Mouse (Mus musculus): ENCODE results near the gene Gm21312. TPM values are rescaled to one million over a fixed set of nuclear protein-coding genes. Genes with fewer than 3 reads are reported as not detected.

The Gm21312 gene
- total and polyA plus RNA-seq, 3 experiments: not detected

DNA sequence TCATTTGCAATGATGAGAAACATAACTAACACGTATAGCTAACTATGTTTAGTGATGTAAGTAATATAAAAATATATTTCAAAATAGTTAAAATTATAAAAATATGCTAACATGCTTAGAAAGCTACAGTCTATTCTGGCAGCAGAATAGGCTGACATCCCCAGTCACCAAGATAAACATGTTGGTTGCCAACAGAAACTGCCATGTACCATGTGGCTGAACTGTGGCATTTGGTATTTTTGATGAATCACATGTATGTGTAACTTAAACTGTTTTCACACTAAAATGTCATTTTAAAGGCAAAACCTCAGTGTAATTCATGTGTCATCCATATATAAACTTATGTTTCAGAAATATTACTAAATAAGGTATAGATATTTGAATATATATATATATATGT lies 32.8 kb downstream of the Gm21312 start:
- H3K9ac ChIP-seq (ENCODE audit: control insufficient read depth, low read depth, low read length, poor library complexity, severe bottlenecking): no peak overlapping the region
- H3K79me2 ChIP-seq (ENCODE audit: control insufficient read depth, insufficient read depth, low read length, poor library complexity): no peaks in the 10 kb centered on the region
- no peaks in the 10 kb centered on the region for H3K36me3 ChIP-seq (ENCODE audit: control insufficient read depth in 1 of 2, insufficient read depth in 2 of 2, low read length in 2 of 2)
- H3K27me3 ChIP-seq (ENCODE audit: control insufficient read depth in 1 of 2, insufficient read depth in 2 of 2, low read length in 2 of 2): no peaks in the 10 kb centered on the region
- no peak overlapping the region for H3K4me3 ChIP-seq (ENCODE audit: control insufficient read depth in 1 of 2, insufficient read depth in 1 of 2, low read depth in 2 of 2, low read length in 2 of 2)
- H3K27ac ChIP-seq (ENCODE audit: control insufficient read depth, low read depth, low read length): no peak overlapping the region
- no peak for DNase-seq (ENCODE audit: low read depth, low spot score)
- no peaks in the 10 kb centered on the region for H3K4me1 ChIP-seq (ENCODE audit: control insufficient read depth in 1 of 2, insufficient read depth in 2 of 2, low read length in 2 of 2)
- no peaks in the 10 kb centered on the region for H3K9me3 ChIP-seq (replicated peaks; ENCODE audit: insufficient read depth, low read length)
- TF ChIP-seq POLR2AphosphoS2 (IDR thresholded peaks at IDR 0.05; ENCODE audit: low read length): no peak
- no peak for TF ChIP-seq MYC (IDR thresholded peaks at IDR 0.05; ENCODE audit: low read depth, low read length)
- TF ChIP-seq POLR2AphosphoS5 (IDR thresholded peaks at IDR 0.05; ENCODE audit: borderline replicate concordance, low read depth, low read length): no peak
- TF ChIP-seq ZMIZ1 (IDR thresholded peaks at IDR 0.05; ENCODE audit: low read depth, low read length): no peak
- TF ChIP-seq ZNF384 (IDR thresholded peaks at IDR 0.05; ENCODE audit: low read depth, low read length): no peak
- TF ChIP-seq JUND (IDR thresholded peaks at IDR 0.05; ENCODE audit: low read depth, low read length): no peak
- no peak for TF ChIP-seq HCFC1 (IDR thresholded peaks at IDR 0.05; ENCODE audit: low read depth, low read length)
- no peak for TF ChIP-seq MXI1 (IDR thresholded peaks at IDR 0.05; ENCODE audit: low read depth, low read length)
- no peak for TF ChIP-seq MAX (IDR thresholded peaks at IDR 0.05; ENCODE audit: low read length)
- no peak for TF ChIP-seq MAFK (IDR thresholded peaks at IDR 0.05; ENCODE audit: borderline replicate concordance, low read depth, low read length)
- TF ChIP-seq USF1 (IDR thresholded peaks at IDR 0.05; ENCODE audit: low read depth, low read length): no peak
- TF ChIP-seq USF2 (IDR thresholded peaks at IDR 0.05; ENCODE audit: borderline replicate concordance in 1 of 2, insufficient read depth in 1 of 2, low read depth in 1 of 2, low read length in 2 of 2): no peak
- no peak for TF ChIP-seq TCF12 (IDR thresholded peaks at IDR 0.05; ENCODE audit: low read depth, low read length)
- no peak for TF ChIP-seq E2F4 (IDR thresholded peaks at IDR 0.05; ENCODE audit: borderline replicate concordance, low read depth, low read length)
- no peak for TF ChIP-seq MYB (IDR thresholded peaks at IDR 0.05; ENCODE audit: low read depth, low read length)
- TF ChIP-seq MEF2A (IDR thresholded peaks at IDR 0.05; ENCODE audit: extremely low read depth, insufficient replicate concordance, low read depth, low read length, poor library complexity, severe bottlenecking): no peak
- no peak for TF ChIP-seq RCOR1 (IDR thresholded peaks at IDR 0.05; ENCODE audit: low read depth, low read length)
- TF ChIP-seq SMC3 (IDR thresholded peaks at IDR 0.05; ENCODE audit: low read depth, low read length): no peak

GRCm38 (mm10) chr10:104210268-104210990 lies 33.6 kb downstream of the Gm21312 start:
- TF ChIP-seq MAFK (IDR thresholded peaks at IDR 0.05; ENCODE audit: borderline replicate concordance, low read depth, low read length): no peak
- no peak for TF ChIP-seq UBTF (IDR thresholded peaks at IDR 0.05; ENCODE audit: borderline replicate concordance, insufficient read depth, low read depth, low read length)
- no peak for TF ChIP-seq CTCF (IDR thresholded peaks at IDR 0.05 in 2 of 3, conservative IDR thresholded peaks at IDR 0.05 in 1 of 3; ENCODE audit: control insufficient read depth in 1 of 3, insufficient read depth in 1 of 3, low read depth in 2 of 3, low read length in 3 of 3, poor library complexity in 1 of 3, severe bottlenecking in 1 of 3)
- no peak for TF ChIP-seq RCOR1 (IDR thresholded peaks at IDR 0.05; ENCODE audit: low read depth, low read length)
- TF ChIP-seq MYB (IDR thresholded peaks at IDR 0.05; ENCODE audit: low read depth, low read length): no peak
- no peak for TF ChIP-seq SIN3A (IDR thresholded peaks at IDR 0.05; ENCODE audit: low read length)
- TF ChIP-seq POLR2AphosphoS2 (IDR thresholded peaks at IDR 0.05; ENCODE audit: low read length): no peak
- TF ChIP-seq HCFC1 (IDR thresholded peaks at IDR 0.05; ENCODE audit: low read depth, low read length): no peak
- no peak for TF ChIP-seq MAZ (IDR thresholded peaks at IDR 0.05; ENCODE audit: low read depth, low read length)
- TF ChIP-seq MXI1 (IDR thresholded peaks at IDR 0.05; ENCODE audit: low read depth, low read length): no peak
- no peak for TF ChIP-seq USF2 (IDR thresholded peaks at IDR 0.05; ENCODE audit: borderline replicate concordance in 1 of 2, insufficient read depth in 1 of 2, low read depth in 1 of 2, low read length in 2 of 2)
- no peak overlapping the region for H3K27ac ChIP-seq (ENCODE audit: control insufficient read depth, low read depth, low read length)
- H3K36me3 ChIP-seq (ENCODE audit: control insufficient read depth in 1 of 2, insufficient read depth in 2 of 2, low read length in 2 of 2): no peaks in the 10 kb centered on the region
- H3K4me1 ChIP-seq (ENCODE audit: control insufficient read depth in 1 of 2, insufficient read depth in 2 of 2, low read length in 2 of 2): no peaks in the 10 kb centered on the region
- H3K9me3 ChIP-seq (replicated peaks; ENCODE audit: insufficient read depth, low read length): no peaks in the 10 kb centered on the region
- no peaks in the 10 kb centered on the region for H3K27me3 ChIP-seq (ENCODE audit: control insufficient read depth in 1 of 2, insufficient read depth in 2 of 2, low read length in 2 of 2)
- DNase-seq (ENCODE audit: low read depth, low spot score): no peak
- no peak overlapping the region for H3K4me3 ChIP-seq (ENCODE audit: control insufficient read depth in 1 of 2, insufficient read depth in 1 of 2, low read depth in 2 of 2, low read length in 2 of 2)
- H3K9ac ChIP-seq (ENCODE audit: control insufficient read depth, low read depth, low read length, poor library complexity, severe bottlenecking): no peak overlapping the region
- no peaks in the 10 kb centered on the region for H3K79me2 ChIP-seq (ENCODE audit: control insufficient read depth, insufficient read depth, low read length, poor library complexity)

Data from MEL (cell line).